Comparison of ENCODE assay signal across 28 mouse cellular contexts in genomic region chr15:95892171-95892570, GRCm38 (mm10).
A peak's percentile ranks its signal among the peaks of the same experiment; 100 is the strongest.
DNase-seq lines count a peak whose midpoint lies in the region; ATAC-seq and TF ChIP-seq lines count a peak whose summit lies in the region.
"Had no signal": no experiment of that assay in that cellular context is flagged by ENCODE, and none has a peak within 500 bp of the region (broad histone marks: within the 10 kb centered on the region; RNA-seq: fewer than 3 reads in every experiment).

No protein-coding gene starts in this region.

- TF ChIP-seq POLR2A in lung, adult 2 months (IDR thresholded peaks at IDR 0.05; ENCODE audit: borderline replicate concordance, extremely low read depth, low read depth, low read length): no peak

- DNase-seq in embryonic facial prominence, embryonic 11.5 days (ENCODE audit: low spot score): peak; percentile 59
- no peak for DNase-seq in embryonic facial prominence, embryonic 10.5 days (ENCODE audit: low spot score)
- DNase-seq in thymus, postnatal 0 days (ENCODE audit: low spot score): no peak
- no peak for DNase-seq in lung, adult 2 months
- DNase-seq: adrenal gland, adult 2 months; adrenal gland, postnatal 14 days; cerebellum, adult 11 months; cerebellum, adult 2 months; cerebellum, adult 9-11 months; cerebellum, postnatal 25 days; embryo, embryonic 11 days; gastrocnemius, postnatal 25 days; heart, postnatal 10 days; heart, postnatal 36 days had no signal

- H3K4me1 ChIP-seq in embryonic facial prominence, embryonic 11.5 days (ENCODE audit: control insufficient read depth, insufficient read depth, low read length): no peaks in the 10 kb centered on the region
- H3K4me1 ChIP-seq in embryonic facial prominence, embryonic 10.5 days: peaks cover 33% of the 10 kb centered on the region
- H3K4me1 ChIP-seq in lung, adult 2 months (ENCODE audit: control insufficient read depth, insufficient read depth, low read length): peaks cover 8% of the 10 kb centered on the region

- ATAC-seq in embryonic facial prominence, embryonic 11.5 days (replicated peaks; ENCODE audit: insufficient number of reproducible peaks, low FRiP score, low TSS enrichment, low read depth): no peak
- peak; percentile 49; the same call in 1 of the 2 replicates for ATAC-seq in erythroblast, adult 5-6 weeks (replicated peaks; ENCODE audit: low FRiP score, poor library complexity, severe bottlenecking)
- 0 out of 2 replicates have a peak, but pooled peaks have one; percentile 24 for ATAC-seq in monocyte, adult 5-6 weeks (replicated peaks; ENCODE audit: insufficient number of reproducible peaks, low FRiP score, low TSS enrichment, poor library complexity, severe bottlenecking)
- ATAC-seq: CD4-positive, CD25-positive, alpha-beta regulatory T cell, adult 4 months; forebrain, embryonic 15.5 days; hindbrain, embryonic 16.5 days; intestine, embryonic 15.5 days had no signal

- H3K9me3 ChIP-seq in embryonic facial prominence, embryonic 11.5 days (replicated peaks; ENCODE audit: control insufficient read depth, low read length): no peaks in the 10 kb centered on the region
- H3K9me3 ChIP-seq in embryonic facial prominence, embryonic 10.5 days: no peaks in the 10 kb centered on the region; the same call in 1 of the 2 replicates
- H3K9me3 ChIP-seq: embryonic facial prominence, embryonic 12.5 days; embryonic facial prominence, embryonic 15.5 days; forebrain, embryonic 12.5 days; forebrain, embryonic 15.5 days; hindbrain, embryonic 13.5 days; intestine, embryonic 15.5 days had no signal

- WGBS in embryonic facial prominence, embryonic 11.5 days: 40% methylated on average over 4 of the region's 4 CpGs
- 47% methylated on average over 4 of the region's 4 CpGs for WGBS in embryonic facial prominence, embryonic 10.5 days
- WGBS in lung, adult 2 months: 72% methylated on average over 4 of the region's 4 CpGs

- no peaks in the 10 kb centered on the region; the same call in 1 of the 2 replicates for H3K36me3 ChIP-seq in embryonic facial prominence, embryonic 11.5 days (replicated peaks; ENCODE audit: control insufficient read depth, insufficient read depth, low read depth, low read length)
- H3K36me3 ChIP-seq in embryonic facial prominence, embryonic 10.5 days (replicated peaks): peaks cover 29% of the 10 kb centered on the region
- H3K36me3 ChIP-seq: forebrain, embryonic 15.5 days had no signal

- H3K4me3 ChIP-seq in embryonic facial prominence, embryonic 11.5 days (ENCODE audit: low read depth, low read length): no peak overlapping the region
- no peak overlapping the region for H3K4me3 ChIP-seq in embryonic facial prominence, embryonic 10.5 days
- no peak overlapping the region for H3K4me3 ChIP-seq in lung, adult 2 months (replicated peaks; ENCODE audit: extremely low read depth, low read depth, low read length)
- H3K4me3 ChIP-seq: embryonic facial prominence, embryonic 12.5 days; embryonic facial prominence, embryonic 15.5 days; erythroblast, embryonic 14.5 days; forebrain, embryonic 12.5 days; forebrain, embryonic 15.5 days; heart, embryonic 12.5 days; heart, embryonic 15.5 days; hindbrain, embryonic 10.5 days; hindbrain, embryonic 13.5 days; intestine, embryonic 15.5 days had no signal

- H3K4me2 ChIP-seq in embryonic facial prominence, embryonic 11.5 days (ENCODE audit: low read depth, low read length): no peak overlapping the region
- H3K4me2 ChIP-seq: embryonic facial prominence, embryonic 12.5 days; embryonic facial prominence, embryonic 15.5 days; forebrain, embryonic 12.5 days; forebrain, embryonic 15.5 days; heart, embryonic 12.5 days; heart, embryonic 15.5 days; hindbrain, embryonic 13.5 days; intestine, embryonic 15.5 days had no signal

- no peak overlapping the region for H3K27ac ChIP-seq in embryonic facial prominence, embryonic 11.5 days (replicated peaks; ENCODE audit: low read depth, low read length)
- no peak overlapping the region for H3K27ac ChIP-seq in embryonic facial prominence, embryonic 10.5 days (replicated peaks)
- H3K27ac ChIP-seq: embryonic facial prominence, embryonic 12.5 days; embryonic facial prominence, embryonic 15.5 days; forebrain, embryonic 12.5 days; forebrain, embryonic 15.5 days; heart, embryonic 15.5 days; hindbrain, embryonic 10.5 days; hindbrain, embryonic 13.5 days; intestine, embryonic 15.5 days had no signal

- TF ChIP-seq CTCF in lung, adult 2 months (IDR thresholded peaks at IDR 0.05; ENCODE audit: insufficient read depth, low read length): no peak

- H3K9ac ChIP-seq in embryonic facial prominence, embryonic 11.5 days (replicated peaks; ENCODE audit: low read length): no peak overlapping the region
- H3K9ac ChIP-seq: embryonic facial prominence, embryonic 12.5 days; embryonic facial prominence, embryonic 15.5 days; forebrain, embryonic 12.5 days; forebrain, embryonic 15.5 days; heart, embryonic 12.5 days; heart, embryonic 15.5 days; hindbrain, embryonic 13.5 days; intestine, embryonic 15.5 days had no signal

- H3K27me3 ChIP-seq in embryonic facial prominence, embryonic 11.5 days (ENCODE audit: control insufficient read depth, insufficient read depth, low read length): no peaks in the 10 kb centered on the region
- H3K27me3 ChIP-seq in embryonic facial prominence, embryonic 10.5 days (replicated peaks; ENCODE audit: low read depth, poor library complexity, severe bottlenecking): no peaks in the 10 kb centered on the region
- H3K27me3 ChIP-seq: embryonic facial prominence, embryonic 12.5 days; embryonic facial prominence, embryonic 15.5 days; forebrain, embryonic 12.5 days; forebrain, embryonic 15.5 days; heart, embryonic 12.5 days; heart, embryonic 15.5 days; hindbrain, embryonic 13.5 days; intestine, embryonic 15.5 days had no signal
